Mouse (Mus musculus) CH12.LX (cell line): ENCODE measurements at regions not wholly inside any gene's neighbourhood (a gene's known extent, or its start where the extent isn't known, plus 50 kb on each side); places are given as distances from the start of the nearest gene placed in this dataset.

Experiments used
- DNase-seq: peaks from one replicate; pipeline ENCODE4 v3.0.0-alpha.2; 2013; ENCODE audit errors: extremely low read depth
- H3K27ac ChIP-seq: 2 replicates; pipeline ENCODE4 v1.5.1; 2012; ENCODE audit warnings: low read depth, mild to moderate bottlenecking, control low read depth, moderate library complexity; ENCODE audit not compliant: insufficient read depth
- H3K27me3 ChIP-seq: replicated peaks from 2 replicates; pipeline ENCODE3; 2012; ENCODE audit warnings: inconsistent platforms
- H3K36me3 ChIP-seq, 2 experiments: replicated peaks in 1 of 2; 2 replicates each; pipeline versions ENCODE3 to v1.6.1; 2012; ENCODE audit warnings: inconsistent platforms in 1 of 2, low read length in 1 of 2, mild to moderate bottlenecking in 1 of 2, mixed read lengths in 1 of 2, moderate library complexity in 1 of 2; ENCODE audit not compliant: control insufficient read depth in 1 of 2, insufficient read depth in 1 of 2
- H3K4me1 ChIP-seq, 2 experiments: 2 replicates each; pipeline ENCODE4 v1.6.1; 2012; ENCODE audit warnings: inconsistent platforms in 1 of 2, moderate library complexity in 1 of 2; ENCODE audit not compliant: insufficient read depth in 2 of 2, control insufficient read depth in 1 of 2
- H3K4me2 ChIP-seq: 2 replicates; pipeline ENCODE4 v1.6.1; 2012; ENCODE audit warnings: low read depth, mild to moderate bottlenecking, control low read depth; ENCODE audit not compliant: poor library complexity, insufficient read depth, severe bottlenecking
- H3K4me3 ChIP-seq, 3 experiments: fragments of 150-350 bp in 1 of 3; sonication (generic) in 1 of 3; replicated peaks in 1 of 3; 2 replicates each; pipeline versions ENCODE3 to v1.5.1; 2011 to 2012; ENCODE audit warnings: low read depth in 2 of 3, low read length in 2 of 3, mild to moderate bottlenecking in 2 of 3, moderate library complexity in 2 of 3, control low read depth in 1 of 3, improper control_type of control experiment in 1 of 3, inconsistent platforms in 1 of 3, mixed read lengths in 1 of 3; ENCODE audit not compliant: poor library complexity in 1 of 3
- H3K79me2 ChIP-seq: replicated peaks from 2 replicates; pipeline ENCODE4 v1.6.1; 2012; ENCODE audit warnings: mild to moderate bottlenecking, moderate library complexity; ENCODE audit not compliant: control insufficient read depth, poor library complexity, insufficient read depth, severe bottlenecking; ENCODE audit errors: extremely low read depth
- H3K9ac ChIP-seq: 2 replicates; pipeline ENCODE4 v1.6.1; 2012; ENCODE audit warnings: low read depth, mild to moderate bottlenecking, control low read depth, moderate library complexity; ENCODE audit not compliant: insufficient read depth
- H3K9me3 ChIP-seq: replicated peaks from 2 replicates; pipeline ENCODE3; 2012; ENCODE audit warnings: low read length, inconsistent platforms, mixed read lengths
- BHLHE40 ChIP-seq: IDR thresholded peaks from 2 replicates; pipeline ENCODE4 v1.6.1; 2011; ENCODE audit warnings: mild to moderate bottlenecking, low read depth, low read length, improper control_type of control experiment
- CHD1 ChIP-seq: IDR thresholded peaks from 2 replicates; pipeline ENCODE4 v1.6.1; 2012; ENCODE audit warnings: low read depth, low read length, improper control_type of control experiment, inconsistent platforms
- CHD2 ChIP-seq: IDR thresholded peaks from 2 replicates; pipeline ENCODE4 v1.6.1; 2011; ENCODE audit warnings: low read length, improper control_type of control experiment
- CTCF ChIP-seq, 2 experiments: IDR thresholded peaks in 1 of 2; conservative IDR thresholded peaks in 1 of 2; 2 replicates each; pipeline ENCODE4 v1.5.1; 2011 to 2012; ENCODE audit warnings: low read depth in 2 of 2, low read length in 2 of 2, improper control_type of control experiment in 1 of 2, inconsistent platforms in 1 of 2, mild to moderate bottlenecking in 1 of 2, moderate library complexity in 1 of 2
- ELF1 ChIP-seq: IDR thresholded peaks from 2 replicates; pipeline ENCODE4 v1.6.1; 2014; ENCODE audit warnings: low read depth, mild to moderate bottlenecking, inconsistent platforms, low read length, improper control_type of control experiment
- EP300 ChIP-seq: IDR thresholded peaks from 2 replicates; pipeline ENCODE4 v1.6.1; 2011; ENCODE audit warnings: low read length, improper control_type of control experiment
- HCFC1 ChIP-seq: IDR thresholded peaks from 2 replicates; pipeline ENCODE4 v1.6.1; 2012; ENCODE audit warnings: low read depth, mild to moderate bottlenecking, inconsistent platforms, low read length, improper control_type of control experiment
- IRF4 ChIP-seq: IDR thresholded peaks from 2 replicates; pipeline ENCODE4 v1.6.1; 2014; ENCODE audit warnings: low read depth, mild to moderate bottlenecking, inconsistent platforms, low read length, improper control_type of control experiment
- MAX ChIP-seq: IDR thresholded peaks from 2 replicates; pipeline ENCODE4 v1.6.1; 2011; ENCODE audit warnings: low read length, improper control_type of control experiment
- MAZ ChIP-seq: IDR thresholded peaks from 2 replicates; pipeline ENCODE4 v1.6.1; 2012; ENCODE audit warnings: low read depth, mild to moderate bottlenecking, inconsistent platforms, low read length, improper control_type of control experiment, moderate library complexity
- MEF2A ChIP-seq: IDR thresholded peaks from 2 replicates; pipeline ENCODE4 v1.6.1; 2014; ENCODE audit warnings: low read depth, mild to moderate bottlenecking, inconsistent platforms, low read length, improper control_type of control experiment, borderline replicate concordance
- NELFE ChIP-seq: IDR thresholded peaks from 2 replicates; pipeline ENCODE4 v1.6.1; 2011; ENCODE audit warnings: low read depth, low read length, improper control_type of control experiment
- NRF1 ChIP-seq: IDR thresholded peaks from 2 replicates; pipeline ENCODE4 v1.6.1; 2014; ENCODE audit warnings: low read depth, mild to moderate bottlenecking, inconsistent platforms, low read length, improper control_type of control experiment, moderate library complexity
- PAX5 ChIP-seq: IDR thresholded peaks from 2 replicates; pipeline ENCODE4 v1.6.1; 2012; ENCODE audit warnings: low read length, inconsistent platforms, mixed read lengths
- POLR2A ChIP-seq: IDR thresholded peaks from 2 replicates; pipeline ENCODE4 v1.6.1; 2011; ENCODE audit warnings: low read depth, mild to moderate bottlenecking, improper control_type of control experiment, low read length
- POLR2AphosphoS2 ChIP-seq: IDR thresholded peaks from 2 replicates; pipeline ENCODE4 v1.6.1; 2011; ENCODE audit warnings: low read depth, low read length, improper control_type of control experiment
- RAD21 ChIP-seq: IDR thresholded peaks from 2 replicates; pipeline ENCODE4 v1.6.1; 2011; ENCODE audit warnings: low read depth, mild to moderate bottlenecking, low read length, improper control_type of control experiment, moderate library complexity
- RCOR1 ChIP-seq: conservative IDR thresholded peaks from 2 replicates; pipeline ENCODE4 v1.6.1; 2012; ENCODE audit warnings: low read depth, mild to moderate bottlenecking, inconsistent platforms, low read length, improper control_type of control experiment
- TBP ChIP-seq: conservative IDR thresholded peaks from 2 replicates; pipeline ENCODE4 v1.6.1; 2011; ENCODE audit warnings: low read depth, low read length, improper control_type of control experiment
- TCF12 ChIP-seq: IDR thresholded peaks from 2 replicates; pipeline ENCODE4 v1.6.1; 2014; ENCODE audit warnings: low read depth, mild to moderate bottlenecking, inconsistent platforms, low read length, improper control_type of control experiment
- USF1 ChIP-seq: IDR thresholded peaks from 2 replicates; pipeline ENCODE4 v1.6.1; 2014; ENCODE audit warnings: low read depth, mild to moderate bottlenecking, inconsistent platforms, low read length, improper control_type of control experiment
- USF2 ChIP-seq: conservative IDR thresholded peaks from 2 replicates; pipeline ENCODE4 v1.6.1; 2011; ENCODE audit warnings: low read depth, low read length, improper control_type of control experiment
- ZC3H11A ChIP-seq: IDR thresholded peaks from 2 replicates; pipeline ENCODE4 v1.6.1; 2012; ENCODE audit warnings: low read depth, mild to moderate bottlenecking, inconsistent platforms, low read length, improper control_type of control experiment
- ZMIZ1 ChIP-seq: IDR thresholded peaks from 2 replicates; pipeline ENCODE4 v1.6.1; 2012; ENCODE audit warnings: low read depth, mild to moderate bottlenecking, inconsistent platforms, low read length, improper control_type of control experiment
- dilution Hi-C: fragments of 300-500 bp; cut with MboI; formaldehyde crosslinking; loops from 2 replicates; pipeline ENCODE4 v1.14.3; 2020; ENCODE audit warnings: low sequenced_read_pairs; ENCODE audit not compliant: extremely low pct_unique_long_range_greater_than_20kb, extremely low pct_ligation_motif_present
- in situ Hi-C: fragments of 300-500 bp; cut with MboI; formaldehyde crosslinking; loops from 3 replicates; pipeline ENCODE4 v1.14.3; 2019; ENCODE audit warnings: low sequenced_read_pairs, low pct_ligation_motif_present, low pct_unique_long_range_greater_than_20kb, mixed read lengths

DNA sequence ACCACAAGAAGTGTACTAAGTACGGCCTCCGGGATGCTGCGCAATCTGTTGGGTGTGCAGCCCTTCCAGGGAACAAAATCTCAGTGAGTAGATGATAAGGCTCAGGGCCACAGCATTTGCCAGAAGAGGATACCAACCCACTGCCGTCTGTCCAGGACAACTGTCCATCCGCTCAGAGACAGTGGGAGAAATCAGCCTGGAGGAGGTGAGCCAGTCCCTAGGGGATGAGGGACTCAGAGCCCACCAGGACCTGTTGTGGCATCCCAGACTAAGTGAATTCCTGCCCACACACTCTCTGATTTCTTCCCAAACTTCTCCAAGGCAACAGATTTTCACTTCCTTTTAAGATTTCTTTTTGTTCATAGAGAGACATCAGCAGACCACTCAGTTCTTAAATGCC is 158.8 kb downstream of the Bcl11b start:
- in situ Hi-C loops, result no loop called here
- Histone ChIP-seq H3K4me3 (no peak overlapping the region), H3K9ac (no peak overlapping the region)
- no peak for TF ChIP-seq TBP
- no peak for TF ChIP-seq ZMIZ1
- no peak for TF ChIP-seq EP300
- no peak for TF ChIP-seq CTCF (conservative IDR thresholded peaks at IDR 0.05 in 1 of 2, IDR thresholded peaks at IDR 0.05 in 1 of 2; ENCODE audit: low read depth in 2 of 2, low read length in 2 of 2)
- no peak for TF ChIP-seq POLR2AphosphoS2
- TF ChIP-seq ELF1, result no peak
- TF ChIP-seq POLR2A, result no peak
- TF ChIP-seq, all 38 proteins: peak for 0
- dilution Hi-C loops, result no loop called here
- peaks cover 74% of the 10 kb centered on the region for H3K9me3 ChIP-seq
- no peak for DNase-seq
- H3K4me2 ChIP-seq, result no peak overlapping the region
- no peaks in the 10 kb centered on the region for H3K27me3 ChIP-seq
- H3K36me3 ChIP-seq, result no peaks in the 10 kb centered on the region
- H3K4me1 ChIP-seq, result no peaks in the 10 kb centered on the region
- H3K27ac ChIP-seq, result no peak overlapping the region
- no peaks in the 10 kb centered on the region for H3K79me2 ChIP-seq

DNA sequence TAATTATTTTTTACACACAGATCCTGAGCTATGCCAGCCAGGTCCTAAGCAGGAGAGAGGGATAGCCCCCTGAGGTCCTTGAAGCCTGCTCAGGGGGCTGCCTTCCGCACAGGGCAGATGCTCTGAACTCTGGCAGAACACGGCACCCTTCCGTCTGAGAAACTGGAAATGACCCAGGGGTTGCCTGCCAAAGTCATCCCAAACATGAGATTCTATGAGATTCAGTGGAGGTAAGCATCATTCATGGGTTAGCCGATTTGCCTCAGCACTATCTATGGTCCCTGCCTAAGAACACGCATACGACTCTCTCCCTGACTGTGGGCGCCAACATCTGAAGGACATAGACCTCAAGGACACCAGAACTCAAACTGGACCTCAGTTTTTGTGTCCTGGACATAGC is 152.8 kb downstream of the Bcl11b start:
- peaks cover 79% of the 10 kb centered on the region for H3K9me3 ChIP-seq
- H3K27me3 ChIP-seq, result no peaks in the 10 kb centered on the region
- in situ Hi-C loops (no loop called here), dilution Hi-C loops (no loop called here)
- no peaks in the 10 kb centered on the region for H3K36me3 ChIP-seq
- H3K27ac ChIP-seq, result no peak overlapping the region
- H3K79me2 ChIP-seq, result no peaks in the 10 kb centered on the region
- TF ChIP-seq BHLHE40, result no peak
- TF ChIP-seq NELFE, result no peak
- no peak for TF ChIP-seq MAZ
- no peak for TF ChIP-seq PAX5
- no peak for TF ChIP-seq MAX
- no peak for TF ChIP-seq ZMIZ1
- TF ChIP-seq NRF1, result no peak
- no peak for TF ChIP-seq ZC3H11A
- TF ChIP-seq CHD1, result no peak
- no peak for TF ChIP-seq TCF12
- no peak for TF ChIP-seq IRF4
- no peak for TF ChIP-seq USF1
- no peak for TF ChIP-seq CTCF (conservative IDR thresholded peaks at IDR 0.05 in 1 of 2, IDR thresholded peaks at IDR 0.05 in 1 of 2; ENCODE audit: low read depth in 2 of 2, low read length in 2 of 2)
- no peak for TF ChIP-seq RAD21
- TF ChIP-seq CHD2, result no peak
- no peak for TF ChIP-seq RCOR1
- TF ChIP-seq USF2, result no peak
- no peak for TF ChIP-seq MEF2A
- TF ChIP-seq POLR2A, result no peak
- no peak for TF ChIP-seq HCFC1
- no peak for DNase-seq
- H3K4me2 ChIP-seq, result no peak overlapping the region
- H3K9ac ChIP-seq, result no peak overlapping the region
- no peak overlapping the region for H3K4me3 ChIP-seq
- no peaks in the 10 kb centered on the region for H3K4me1 ChIP-seq
